Mouse (Mus musculus) ES-E14 (cell line): ENCODE measurements around the gene Gm49601.

Experiments
- CHD2 ChIP-seq: IDR thresholded peaks from 2 replicates; pipeline ENCODE4 v1.6.1; 2014; ENCODE audit warnings: mild to moderate bottlenecking, low read depth, low read length, inconsistent platforms
- HCFC1 ChIP-seq: IDR thresholded peaks from 2 replicates; pipeline ENCODE4 v1.6.1; 2012; ENCODE audit warnings: low read length, inconsistent platforms, borderline replicate concordance; ENCODE audit not compliant: insufficient read depth
- MAFK ChIP-seq: IDR thresholded peaks from 2 replicates; pipeline ENCODE4 v1.6.1; 2014; ENCODE audit warnings: mild to moderate bottlenecking, low read depth, low read length, inconsistent platforms; ENCODE audit not compliant: insufficient read depth
- ZC3H11A ChIP-seq: IDR thresholded peaks from 2 replicates; pipeline ENCODE4 v1.6.1; 2012; ENCODE audit warnings: low read depth, mild to moderate bottlenecking, inconsistent platforms, low read length, borderline replicate concordance
- ZNF384 ChIP-seq: IDR thresholded peaks from 2 replicates; pipeline ENCODE4 v1.6.1; 2012; ENCODE audit warnings: low read depth, low read length, inconsistent platforms

- no peak for TF ChIP-seq ZNF384
- no peak for TF ChIP-seq CHD2
- TF ChIP-seq HCFC1, result no peak
- no peak for TF ChIP-seq MAFK
- no peak for TF ChIP-seq ZC3H11A
Observed at GRCm38 (mm10) chr16:18620201-18620600, 6.0 kb downstream of the Gm49601 start.
